Mouse (Mus musculus) heart, adult 9 months (tissue): ENCODE measurements around the gene Eif4e3.

Experiments used
- DNase-seq, 2 experiments: peaks; one replicate each; pipeline ENCODE4 v3.0.0; 2022; ENCODE audit warnings: low spot score in 2 of 2

Eif4e3 gene

GRCm38 (mm10) chr6:99666318-99667171, at the start of gene Eif4e3, which contains the start of gene Gm20696:
Gene Eif4e3, minus strand, starts transcription at chr6:99666771.
Gene Gm20696, minus strand, starts transcription at chr6:99666797.
- peak; percentile 60 to 79 for DNase-seq

GRCm38 (mm10) chr6:99715913-99716312, 49.3 kb upstream of the Eif4e3 start:
- no peak for DNase-seq

GRCm38 (mm10) chr6:99715191-99715590, 48.6 kb upstream of the Eif4e3 start:
- no peak for DNase-seq

GRCm38 (mm10) chr6:99713256-99713655, 46.7 kb upstream of the Eif4e3 start:
- no peak for DNase-seq

- no peak for DNase-seq
Measured at GRCm38 (mm10) chr6:99711576-99712101, 45.1 kb upstream of the Eif4e3 start.

- no peak for DNase-seq
Measured at GRCm38 (mm10) chr6:99700484-99700883, 33.9 kb upstream of the Eif4e3 start.

GRCm38 (mm10) chr6:99692916-99693841, 26.6 kb upstream of the Eif4e3 start:
- DNase-seq: no peak

GRCm38 (mm10) chr6:99692206-99692915, 25.8 kb upstream of the Eif4e3 start, which contains the start of gene Gpr27:
Gene Gpr27, plus strand, starts transcription at chr6:99692679.
- DNase-seq: no peak

GRCm38 (mm10) chr6:99691666-99692205, 25.2 kb upstream of the Eif4e3 start:
- no peak for DNase-seq

GRCm38 (mm10) chr6:99688513-99688912, 21.9 kb upstream of the Eif4e3 start:
- no peak for DNase-seq

- DNase-seq: no peak
Measured at GRCm38 (mm10) chr6:99684899-99685298, 18.3 kb upstream of the Eif4e3 start.

- DNase-seq: no peak
Measured at GRCm38 (mm10) chr6:99683974-99684373, 17.4 kb upstream of the Eif4e3 start.

GRCm38 (mm10) chr6:99678108-99678507, 11.5 kb upstream of the Eif4e3 start:
- DNase-seq: no peak

- DNase-seq: no peak
Measured at GRCm38 (mm10) chr6:99677325-99677724, 10.8 kb upstream of the Eif4e3 start.

- no peak for DNase-seq
Measured at GRCm38 (mm10) chr6:99674482-99674881, 7.9 kb upstream of the Eif4e3 start.

- DNase-seq: no peak
Measured at GRCm38 (mm10) chr6:99671768-99672167, 5.2 kb upstream of the Eif4e3 start.

GRCm38 (mm10) chr6:99670481-99671119, 4.0 kb upstream of the Eif4e3 start:
- DNase-seq: peak in 1 of 2 experiments; percentile 44

- no peak for DNase-seq
Measured at GRCm38 (mm10) chr6:99669481-99670325, 3.1 kb upstream of the Eif4e3 start.

GRCm38 (mm10) chr6:99667290-99667689, 719 bp upstream of the Eif4e3 start:
- DNase-seq: peak in 1 of 2 experiments; percentile 23
